Mouse (Mus musculus) lung, postnatal 0 days (tissue): ENCODE measurements around the gene Wwtr1.

ENCODE experiments used
- CTCF ChIP-seq: IDR thresholded peaks from 2 replicates; pipeline ENCODE4 v1.5.1; 2016; ENCODE audit warnings: antibody characterized with exemption, mild to moderate bottlenecking
- EP300 ChIP-seq: IDR thresholded peaks from 2 replicates; pipeline ENCODE4 v1.6.1; 2016; ENCODE audit warnings: antibody characterized with exemption, mild to moderate bottlenecking, control low read depth

DNA sequence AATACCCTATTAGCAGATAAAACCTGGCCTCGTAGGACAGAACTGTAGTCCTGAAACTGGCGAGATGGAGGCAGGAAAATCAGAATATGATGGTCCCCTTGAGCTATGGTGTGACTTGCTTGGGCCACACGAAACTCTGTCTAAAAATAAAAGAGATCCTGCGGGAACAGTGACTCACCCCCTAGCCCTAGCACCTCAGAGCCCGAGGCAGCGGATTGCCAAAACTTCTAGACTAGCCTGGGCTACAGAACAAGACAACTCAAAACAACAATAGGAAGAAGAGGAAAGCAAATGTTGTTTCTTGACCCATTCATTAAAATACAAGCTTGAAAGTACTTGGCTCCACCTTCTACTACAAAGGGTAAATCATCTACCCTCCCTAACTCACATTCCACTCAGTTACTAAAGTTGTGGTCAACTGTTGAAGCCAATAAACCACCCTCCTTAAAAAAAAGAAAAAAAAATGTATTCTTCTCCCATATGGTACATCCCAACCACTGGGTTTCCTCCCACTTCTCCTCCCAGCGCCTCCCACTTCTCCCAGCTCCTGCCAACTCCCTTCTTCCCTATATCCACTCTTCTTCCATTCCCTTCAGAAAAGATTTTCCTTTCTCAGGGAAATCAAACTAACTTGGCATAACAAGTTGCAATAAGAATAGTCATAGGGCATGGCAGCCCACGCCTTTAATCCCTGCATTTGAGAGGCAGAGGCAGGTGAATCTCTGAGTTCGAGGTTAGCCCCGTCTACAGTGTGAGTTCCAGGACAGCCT is 4.9 kb upstream of the Wwtr1 start:
- TF ChIP-seq CTCF (no peak), EP300 (no peak)
